Mouse (Mus musculus): ENCODE data around the gene Gon7.

Gene Gon7

DNA sequence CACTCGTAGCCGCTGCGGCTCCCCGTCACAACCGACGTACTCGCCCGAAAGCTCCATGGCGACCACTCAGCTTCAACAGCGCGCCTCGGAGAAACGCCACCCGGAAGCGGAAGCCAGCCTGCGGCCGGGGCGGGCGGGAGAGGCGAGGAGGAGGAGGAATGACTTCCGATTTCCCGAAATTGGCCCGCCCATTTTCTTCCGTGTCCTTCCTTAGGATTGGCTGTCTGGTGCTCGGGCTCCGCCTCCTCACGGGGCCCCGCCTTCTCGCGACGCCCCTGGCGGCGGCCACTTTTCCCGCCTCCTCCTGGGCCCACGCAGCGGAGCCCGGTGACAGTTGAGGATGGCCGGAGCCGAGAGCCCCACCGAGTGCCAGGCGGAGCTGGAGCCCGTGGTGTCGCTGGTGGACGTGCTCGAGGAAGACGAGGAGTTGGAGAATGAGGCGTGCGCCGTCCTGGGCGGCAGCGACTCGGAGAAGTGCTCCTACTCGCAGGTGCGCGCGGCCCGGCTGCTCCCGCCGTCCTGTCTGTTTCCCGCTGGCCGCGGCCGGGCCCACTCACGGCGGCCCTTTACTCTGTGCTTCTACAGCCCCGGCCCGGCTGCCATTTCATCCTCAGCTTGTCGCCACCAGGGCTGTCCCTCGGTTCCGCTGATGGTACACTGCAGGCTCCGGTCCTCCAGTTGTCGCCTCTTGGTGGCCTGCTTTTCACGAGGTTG is at the start of gene Gon7, which contains the start of the genes Gm28051 and Ubr7:
Gene Gon7 (minus strand): TSS at position 115 of the 714 bp plus-strand sequence.
Gene Gm28051 (minus strand): TSS at position 77 of the 714 bp plus-strand sequence.
Gene Ubr7 (plus strand): TSS at position 279 of the 714 bp plus-strand sequence.
- DNase-seq (ENCODE audit: low spot score in 2 of 2), result peak; percentile 91 to 94

DNA sequence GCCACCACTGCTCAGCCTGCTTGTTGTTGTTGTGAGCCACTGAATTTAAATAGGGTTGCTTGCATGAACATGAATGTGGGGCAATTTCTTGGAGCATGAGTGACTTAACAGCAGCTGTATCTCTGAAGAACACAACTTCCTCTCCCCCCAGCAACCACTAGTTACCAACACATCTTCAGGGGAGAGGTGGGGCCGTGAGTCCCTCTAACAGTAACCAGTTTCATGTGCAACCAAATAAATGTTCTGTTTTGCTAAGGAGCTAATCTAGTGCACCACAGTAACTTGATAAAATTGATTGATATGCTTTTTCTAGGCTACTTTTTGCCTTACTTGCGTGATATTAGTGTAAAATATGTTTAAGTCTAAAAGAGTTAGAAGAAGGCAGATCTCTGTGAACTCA is 41.9 kb upstream of the Gon7 start:
- DNase-seq (ENCODE audit: low spot score in 2 of 2), result no peak

DNA sequence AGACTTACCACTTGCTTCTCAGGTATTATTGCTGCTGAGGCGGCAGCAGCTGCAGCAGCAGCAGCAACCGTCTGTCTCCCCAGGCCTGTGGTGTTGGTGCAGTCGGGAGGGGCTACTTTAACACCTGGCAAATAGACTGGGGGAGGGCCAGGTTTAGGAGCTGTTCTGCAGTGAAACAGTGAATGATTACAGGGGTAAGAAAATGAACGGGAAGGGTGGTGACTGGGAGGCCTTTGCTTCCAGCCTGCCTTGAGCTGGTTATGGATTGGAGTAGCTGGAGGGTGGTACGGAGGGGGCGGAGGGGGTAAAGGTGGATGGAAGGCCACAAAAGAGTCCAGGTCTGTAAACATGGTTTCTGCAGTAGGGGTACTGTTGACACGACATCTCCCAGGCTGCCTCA is 30.3 kb upstream of the Gon7 start:
- DNase-seq (ENCODE audit: low spot score in 2 of 2), result no peak

DNA sequence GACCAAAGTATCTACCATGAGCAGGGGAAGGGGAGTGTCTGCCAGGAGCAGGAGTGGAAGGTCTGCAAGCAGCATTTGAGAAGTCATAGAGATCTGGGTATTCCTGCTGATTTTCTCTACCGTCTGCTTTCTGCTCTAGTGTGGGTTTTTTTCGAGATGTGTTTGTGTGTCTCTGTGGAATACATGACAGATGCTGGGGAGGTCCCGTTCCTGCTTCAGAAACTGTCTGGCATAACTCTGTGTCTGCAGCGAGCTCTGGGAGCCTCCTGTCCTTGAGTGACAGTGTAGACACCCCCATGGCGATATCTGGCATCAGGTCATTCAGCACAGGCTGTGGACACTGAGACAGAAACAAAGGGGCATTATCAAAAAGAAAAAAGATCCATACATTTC is 28.0 kb upstream of the Gon7 start:
- no peak for DNase-seq (ENCODE audit: low spot score in 2 of 2)

GRCm38 (mm10) chr12:102784899-102785592 is 27.4 kb upstream of the Gon7 start:
- DNase-seq (ENCODE audit: low spot score in 2 of 2), result no peak

DNA sequence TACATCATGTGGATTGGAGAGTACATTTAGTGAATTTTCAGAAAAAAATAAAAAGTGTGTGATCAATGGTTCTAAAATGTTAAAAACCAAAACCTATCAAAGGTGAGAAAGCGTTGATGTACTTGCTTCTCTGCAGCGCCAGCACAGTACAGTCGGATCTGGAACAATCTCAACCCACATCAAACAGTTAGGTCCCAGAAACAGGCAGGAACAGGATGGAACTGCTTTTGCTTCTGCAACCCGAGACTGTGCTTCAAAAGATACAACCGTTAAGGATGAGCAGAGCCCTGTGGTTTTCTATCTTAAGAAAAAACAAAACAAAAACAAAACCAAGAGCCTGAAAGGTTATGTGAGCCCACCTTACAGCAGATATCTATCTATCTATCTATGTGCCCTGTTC is 25.2 kb upstream of the Gon7 start:
- DNase-seq (ENCODE audit: low spot score in 2 of 2), result no peak

GRCm38 (mm10) chr12:102779452-102779851 is 21.8 kb upstream of the Gon7 start:
- peak in 1 of 2 experiments; percentile 9 for DNase-seq (ENCODE audit: low spot score in 2 of 2)

- DNase-seq (ENCODE audit: low spot score in 2 of 2), result no peak
Observed at GRCm38 (mm10) chr12:102778151-102778550, 20.5 kb upstream of the Gon7 start.

DNA sequence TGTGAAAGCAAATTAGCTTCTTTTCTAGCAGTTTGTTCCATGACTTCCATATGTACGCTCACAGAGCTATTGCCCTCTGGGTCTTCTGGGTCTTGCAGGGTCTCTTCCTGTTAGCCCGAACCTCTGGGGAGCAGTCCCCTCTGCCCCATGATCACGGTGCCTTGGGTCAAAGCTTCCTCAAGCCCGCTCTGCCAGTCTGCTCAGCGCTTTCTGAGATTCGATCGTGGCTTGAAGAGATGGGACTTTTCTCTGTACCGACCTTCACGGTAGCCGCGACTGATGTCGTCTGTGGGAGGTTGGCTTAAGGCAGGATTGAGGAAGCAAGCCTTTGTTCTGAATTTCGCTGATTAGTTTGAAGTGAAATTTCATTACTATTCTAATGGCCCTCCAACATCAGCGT is 18.4 kb upstream of the Gon7 start:
- no peak for DNase-seq (ENCODE audit: low spot score in 2 of 2)

GRCm38 (mm10) chr12:102772676-102773075 is 15.1 kb upstream of the Gon7 start:
- DNase-seq (ENCODE audit: low spot score in 2 of 2), result no peak

GRCm38 (mm10) chr12:102771601-102772000 is 14.0 kb upstream of the Gon7 start:
- DNase-seq (ENCODE audit: low spot score in 2 of 2), result no peak

DNA sequence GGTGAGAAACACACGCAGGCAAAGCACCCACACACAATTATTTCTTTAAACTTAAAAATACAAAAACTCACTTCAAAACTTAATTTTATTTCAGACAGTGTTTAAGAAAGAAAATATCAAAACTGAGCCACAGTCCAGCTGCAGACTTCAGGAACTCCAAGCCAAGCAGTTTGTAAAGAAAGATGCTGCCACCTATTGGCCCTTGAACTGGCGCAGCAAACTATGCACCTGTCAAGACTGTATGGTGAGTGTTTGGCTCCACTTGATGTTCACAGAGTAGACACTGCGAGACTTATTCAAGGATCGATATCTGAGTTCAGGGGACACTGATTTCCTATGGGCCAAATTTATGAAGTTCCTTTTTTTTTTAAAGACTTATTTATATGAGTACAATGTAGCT is 11.4 kb upstream of the Gon7 start:
- DNase-seq (ENCODE audit: low spot score in 2 of 2), result peak in 1 of 2 experiments; percentile 16

GRCm38 (mm10) chr12:102763696-102764095 is 6.1 kb upstream of the Gon7 start:
- DNase-seq (ENCODE audit: low spot score in 2 of 2), result no peak

GRCm38 (mm10) chr12:102761668-102762067 is 4.1 kb upstream of the Gon7 start:
- DNase-seq (ENCODE audit: low spot score in 2 of 2), result no peak

DNA sequence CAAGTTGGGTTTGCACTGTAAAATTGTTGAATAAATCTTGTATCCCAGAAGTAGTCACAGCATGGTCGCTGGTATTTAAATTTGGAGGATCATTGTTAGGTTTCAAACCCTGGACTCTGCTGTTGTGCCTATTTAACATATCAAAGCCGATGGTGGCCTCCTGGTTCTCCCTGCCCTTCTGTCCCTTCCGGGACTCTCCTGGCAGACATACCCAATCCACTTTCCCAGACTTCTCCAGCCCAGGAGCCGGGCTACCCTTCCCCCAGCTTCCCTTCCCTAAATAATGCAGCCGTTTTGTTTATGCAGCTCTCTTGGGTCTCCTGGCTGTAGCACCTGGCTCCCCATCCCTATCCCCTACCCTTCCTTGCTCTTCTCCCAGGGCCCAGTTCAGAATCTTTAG is 1.3 kb upstream of the Gon7 start:
- DNase-seq (ENCODE audit: low spot score in 2 of 2), result no peak

GRCm38 (mm10) chr12:102758403-102758756 is 777 bp upstream of the Gon7 start, which contains the start of gene Gm20604:
TSS of gene Gm20604 (minus strand) at chr12:102758672.
- peak in 1 of 2 experiments; percentile 12 for DNase-seq (ENCODE audit: low spot score in 2 of 2)

DNA sequence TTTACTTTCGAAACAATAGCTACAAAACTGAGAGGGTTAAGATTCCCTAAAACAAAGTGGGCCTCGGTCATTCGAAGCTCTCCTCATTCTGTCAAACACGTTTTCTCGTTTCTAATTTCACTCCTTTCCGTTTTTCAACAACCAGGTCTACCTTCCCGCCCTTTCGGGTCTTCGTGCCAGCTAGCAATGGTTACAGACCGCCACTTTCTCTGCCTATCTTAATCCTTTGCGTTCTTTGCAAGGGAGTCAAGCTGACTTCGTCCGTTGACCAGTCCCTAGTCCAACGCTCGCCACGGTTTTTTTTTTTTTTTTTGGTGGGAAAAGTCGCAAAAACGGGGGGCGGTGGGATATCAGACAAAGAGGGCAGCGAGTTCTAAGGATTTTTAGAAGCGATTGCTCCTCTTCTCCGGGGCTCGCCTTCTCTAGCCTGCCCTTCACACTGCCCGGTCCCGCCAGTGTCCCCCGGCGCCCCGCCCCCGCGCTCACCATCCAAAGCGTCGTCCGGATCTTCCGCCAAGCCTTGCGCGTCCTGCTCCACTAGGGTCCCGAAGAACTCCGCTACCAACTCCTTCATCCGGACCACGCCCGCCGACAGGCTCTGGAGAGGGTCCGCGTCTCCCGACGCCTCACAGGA is 431 bp downstream of the Gon7 start:
- no peak for DNase-seq (ENCODE audit: low spot score in 2 of 2)

DNA sequence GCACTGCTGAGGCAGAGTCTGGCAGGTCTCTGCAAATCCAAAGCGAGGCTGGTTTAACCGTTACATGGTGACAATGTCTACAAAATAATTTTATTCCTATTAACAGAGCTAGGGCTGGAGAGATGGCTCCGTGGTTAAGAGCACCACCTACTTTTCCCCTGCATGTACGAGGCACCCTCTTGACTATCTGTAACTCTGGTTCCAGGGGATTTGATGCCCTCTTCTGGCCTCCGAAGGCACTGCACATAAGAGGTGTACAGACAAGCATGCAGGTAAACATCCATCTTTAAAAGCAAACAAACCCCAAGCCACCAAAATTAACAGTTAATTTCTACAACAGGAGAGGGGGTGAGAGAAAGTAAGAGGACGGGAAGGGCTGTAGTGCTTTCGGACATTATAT is 1.3 kb downstream of the Gon7 start:
- DNase-seq (ENCODE audit: low spot score in 2 of 2), result peak; percentile 55 to 70

DNA sequence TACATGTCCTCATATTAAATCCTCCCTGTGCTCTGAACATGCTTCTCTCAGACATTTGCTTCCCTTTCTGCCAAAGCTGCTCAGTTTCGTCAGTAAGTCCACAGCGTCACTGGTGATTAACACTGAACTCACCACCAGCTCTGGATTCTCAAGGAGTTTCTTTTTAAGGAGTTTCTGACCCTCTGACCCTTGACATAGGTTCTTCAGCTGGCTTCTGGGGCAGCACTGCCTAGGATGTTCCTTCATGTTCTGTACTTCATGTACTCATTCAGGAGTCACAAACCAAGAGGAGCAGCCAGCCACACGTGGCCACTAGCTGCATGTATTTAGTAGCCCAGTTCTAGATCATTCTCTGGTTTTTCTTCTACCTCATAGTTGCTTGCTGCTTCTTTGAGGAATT is 9.3 kb downstream of the Gon7 start:
- no peak for DNase-seq (ENCODE audit: low spot score in 2 of 2)

DNA sequence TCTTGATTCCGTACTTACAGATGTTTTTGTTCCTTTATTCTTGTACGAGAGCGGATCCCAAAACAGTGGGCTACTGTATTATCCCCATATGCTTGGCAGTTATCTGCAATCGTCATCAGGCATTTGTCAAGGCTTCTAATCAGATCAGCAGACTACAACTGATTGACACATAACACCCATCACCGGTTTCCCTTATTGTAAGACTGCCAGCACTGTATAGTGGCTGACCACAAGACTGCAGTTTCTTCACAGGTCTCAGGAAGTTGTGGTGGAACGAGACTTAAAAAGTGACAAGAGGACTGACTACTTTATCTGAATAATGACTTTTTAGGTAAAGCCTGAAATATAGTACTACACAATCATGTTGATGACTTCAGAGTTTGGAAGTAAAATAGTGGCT is 12.8 kb downstream of the Gon7 start:
- peak; percentile 72 to 78 for DNase-seq (ENCODE audit: low spot score in 2 of 2)

- DNase-seq (ENCODE audit: low spot score in 2 of 2), result peak; percentile 88 to 92
Observed at GRCm38 (mm10) chr12:102743589-102744574, 13.7 kb downstream of the Gon7 start, which contains the start of the genes Moap1 and Tmem251. TSS of gene Moap1 (minus strand) at chr12:102743661. TSS of gene Tmem251 (plus strand) at chr12:102743762.
